Mouse (Mus musculus) intestine, embryonic 16.5 days (tissue): ENCODE measurements around the gene Fyttd1. TPM values are rescaled to one million over a fixed set of nuclear protein-coding genes. Genes with fewer than 3 reads are reported as not detected.

ENCODE experiments used
- ATAC-seq: fragments of 200-750 bp; cut with Nextera tagmentation; 2 replicates; pipeline ENCODE4 v1.8.0; 2017; ENCODE audit warnings: moderate TSS enrichment, moderate library complexity
- H3K27ac ChIP-seq: fragments of 300-500 bp; sonication (generic); 2 replicates; pipeline ENCODE4 v1.5.1; 2014; ENCODE audit warnings: mild to moderate bottlenecking, low read length
- H3K27me3 ChIP-seq: fragments of 300-500 bp; sonication (generic); replicated peaks from 2 replicates; pipeline ENCODE4 v1.6.1; 2014; ENCODE audit warnings: low read length, control low read depth, mixed read lengths; ENCODE audit not compliant: control insufficient read depth, insufficient read depth
- H3K36me3 ChIP-seq: fragments of 300-500 bp; sonication (generic); 2 replicates; pipeline ENCODE4 v1.6.1; 2014; ENCODE audit warnings: low read length, control low read depth; ENCODE audit not compliant: control insufficient read depth, insufficient read depth
- H3K4me1 ChIP-seq: fragments of 300-500 bp; sonication (generic); 2 replicates; pipeline ENCODE4 v1.6.1; 2014; ENCODE audit warnings: low read length, control low read depth, mixed read lengths; ENCODE audit not compliant: control insufficient read depth, insufficient read depth
- H3K4me2 ChIP-seq: fragments of 300-500 bp; sonication (generic); 2 replicates; pipeline ENCODE4 v1.6.1; 2014; ENCODE audit warnings: low read depth, low read length, control low read depth
- H3K4me3 ChIP-seq: fragments of 300-500 bp; sonication (generic); 2 replicates; pipeline ENCODE4 v1.5.1; 2014; ENCODE audit warnings: mild to moderate bottlenecking, low read length
- H3K9ac ChIP-seq: fragments of 300-500 bp; sonication (generic); 2 replicates; pipeline ENCODE4 v1.6.1; 2014; ENCODE audit warnings: low read depth, low read length
- H3K9me3 ChIP-seq: fragments of 300-500 bp; sonication (generic); 2 replicates; pipeline ENCODE4 v1.6.1; 2016; ENCODE audit warnings: low read length, control low read depth; ENCODE audit not compliant: control insufficient read depth
- WGBS: fragments of 180-500 bp; shearing (Covaris S2); extraction: QIAGEN DNeasy Blood & Tissue Kit; methylation state at CpG from one replicate; pipeline ENCODE4 v1.1.7; 2014; 5-methylcytosine and 5-hydroxymethylcytosine counted together
- polyA plus RNA-seq: library from polyadenylated mRNA; unstranded; fragments of >200 nt; fragmentation: Nextera tagmentation; extraction: Ambion mirVana; gene quantifications from 2 replicates; pipeline ENCODE4 v1.2.1, GENCODE M21; 2015

Gene Fyttd1
- polyA plus RNA-seq, 1 experiment from 2014 or later: 72.3 TPM

GRCm38 (mm10) chr16:32949281-32949680, 72.0 kb downstream of the Fyttd1 start:
- H3K9me3 ChIP-seq: no peaks in the 10 kb centered on the region
- no peaks in the 10 kb centered on the region for H3K27me3 ChIP-seq
- H3K36me3 ChIP-seq: no peaks in the 10 kb centered on the region
- no peak overlapping the region for H3K4me3 ChIP-seq
- no peak overlapping the region for H3K4me2 ChIP-seq
- H3K27ac ChIP-seq: no peak overlapping the region
- no peaks in the 10 kb centered on the region for H3K4me1 ChIP-seq
- no peak overlapping the region for H3K9ac ChIP-seq
- no peak for ATAC-seq

- 84% methylated on average over 2 of the region's 2 CpGs for WGBS
- H3K27ac ChIP-seq: no peak overlapping the region
- H3K36me3 ChIP-seq: 0 out of 2 replicates have a peak, but pooled peaks cover 8% of the 10 kb centered on the region
- H3K9me3 ChIP-seq: no peaks in the 10 kb centered on the region
- no peak overlapping the region for H3K9ac ChIP-seq
- no peak for ATAC-seq
- H3K4me2 ChIP-seq: no peak overlapping the region
- H3K4me1 ChIP-seq: no peaks in the 10 kb centered on the region
- H3K27me3 ChIP-seq: no peaks in the 10 kb centered on the region
- H3K4me3 ChIP-seq: no peak overlapping the region
Measured at GRCm38 (mm10) chr16:32951074-32951473, 73.8 kb downstream of the Fyttd1 start.

GRCm38 (mm10) chr16:32953806-32954205, 76.5 kb downstream of the Fyttd1 start:
- no peaks in the 10 kb centered on the region for H3K27me3 ChIP-seq
- no peak overlapping the region for H3K9ac ChIP-seq
- no peak for ATAC-seq
- H3K4me2 ChIP-seq: no peak overlapping the region
- no peak overlapping the region for H3K4me3 ChIP-seq
- no peak overlapping the region for H3K27ac ChIP-seq
- no peaks in the 10 kb centered on the region for H3K4me1 ChIP-seq
- 73% methylated on average over 5 of the region's 5 CpGs for WGBS
- H3K9me3 ChIP-seq: no peaks in the 10 kb centered on the region
- H3K36me3 ChIP-seq: 0 out of 2 replicates have a peak, but pooled peaks cover 8% of the 10 kb centered on the region

- no peaks in the 10 kb centered on the region for H3K27me3 ChIP-seq
- no peak overlapping the region for H3K4me3 ChIP-seq
- H3K9me3 ChIP-seq: no peaks in the 10 kb centered on the region
- H3K9ac ChIP-seq: no peak overlapping the region
- H3K4me2 ChIP-seq: no peak overlapping the region
- H3K27ac ChIP-seq: no peak overlapping the region
- H3K4me1 ChIP-seq: no peaks in the 10 kb centered on the region
- H3K36me3 ChIP-seq: 0 out of 2 replicates have a peak, but pooled peaks cover 9% of the 10 kb centered on the region
- 70% methylated on average over 6 of the region's 6 CpGs for WGBS
- ATAC-seq: no peak
Measured at GRCm38 (mm10) chr16:32954304-32954703, 77.0 kb downstream of the Fyttd1 start.

- H3K4me3 ChIP-seq: no peak overlapping the region
- H3K4me2 ChIP-seq: no peak overlapping the region
- 58% methylated on average over 5 of the region's 5 CpGs for WGBS
- H3K36me3 ChIP-seq: peaks cover 16% of the 10 kb centered on the region; the same call in 1 of the 2 replicates
- no peaks in the 10 kb centered on the region for H3K4me1 ChIP-seq
- no peaks in the 10 kb centered on the region for H3K27me3 ChIP-seq
- no peaks in the 10 kb centered on the region for H3K9me3 ChIP-seq
- no peak overlapping the region for H3K27ac ChIP-seq
- H3K9ac ChIP-seq: no peak overlapping the region
- no peak for ATAC-seq
Measured at GRCm38 (mm10) chr16:32956889-32957288, 79.6 kb downstream of the Fyttd1 start.

Other genes with a start within 250 kb of the Fyttd1 start
- gene Tnk2, start 233.6 kb upstream of the Fyttd1 start, polyA plus RNA-seq: 7.5 and 7.7 TPM in 2 replicates
- 1.3 and 2.4 TPM in 2 replicates for gene Muc4, start 141.6 kb upstream of the Fyttd1 start, polyA plus RNA-seq
- gene Muc20, start 80.1 kb upstream of the Fyttd1 start, polyA plus RNA-seq: 0.20 TPM in 1 of 2 replicates, not detected in the other
- gene Smbd1, start 67.0 kb upstream of the Fyttd1 start, polyA plus RNA-seq: 0.95 and 2.1 TPM in 2 replicates
- 15.3 and 16.0 TPM in 2 replicates for gene Rubcn, start 266 bp downstream of the Fyttd1 start, polyA plus RNA-seq
- gene Lrch3, start 36.6 kb downstream of the Fyttd1 start, polyA plus RNA-seq: 10.0 and 11.5 TPM in 2 replicates
- 1.7 and 1.9 TPM in 2 replicates for gene Iqcg, start 178.7 kb downstream of the Fyttd1 start, polyA plus RNA-seq
- 818 and 903 TPM in 2 replicates for gene Rpl35a, start 179.0 kb downstream of the Fyttd1 start, polyA plus RNA-seq
- gene Lmln, start 185.0 kb downstream of the Fyttd1 start, polyA plus RNA-seq: 1.7 and 1.8 TPM in 2 replicates